Mouse (Mus musculus) erythroblast, embryonic 14.5 days (primary cell): Measurements from ENCODE around the gene Zscan2.

Experiments
- GATA1 ChIP-seq: IDR thresholded peaks from 2 replicates; pipeline ENCODE4 v1.6.1; 2012; ENCODE audit warnings: low read length, inconsistent platforms, mixed read lengths
- TAL1 ChIP-seq: IDR thresholded peaks from 3 replicates; pipeline ENCODE4 v1.6.1; 2012; ENCODE audit warnings: low read length, inconsistent platforms, mixed read lengths

DNA sequence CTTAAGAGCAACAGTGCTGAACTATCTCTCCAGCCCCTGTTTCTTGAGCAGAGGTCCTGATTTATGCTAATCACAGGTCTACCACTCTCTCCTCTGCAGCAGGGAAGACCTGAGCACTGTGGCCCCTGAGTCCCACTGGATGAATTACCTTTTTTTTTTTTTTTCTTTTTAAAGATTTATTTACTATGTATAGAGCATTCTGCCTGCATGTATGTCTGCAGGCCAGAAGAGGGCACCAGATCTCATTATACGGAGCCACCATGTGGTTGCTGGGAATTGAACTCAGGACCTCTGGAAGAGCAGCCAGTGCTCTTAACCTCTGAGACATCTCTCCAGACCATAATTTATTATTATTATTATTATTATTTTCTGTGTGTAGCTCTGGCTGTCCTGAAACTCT is 24.9 kb downstream of the Zscan2 start:
- TF ChIP-seq TAL1 (no peak), GATA1 (no peak)
